Mouse (Mus musculus) MEL (cell line): ENCODE measurements around the gene Kcnk2. TPM values are rescaled to one million over a fixed set of nuclear protein-coding genes. Genes with fewer than 3 reads are reported as not detected.

Experiments used
- DNase-seq: peaks from one replicate; pipeline ENCODE4 v3.0.0; 2011; ENCODE audit warnings: low read depth, low spot score
- H3K27ac ChIP-seq: 2 replicates; pipeline ENCODE4 v1.5.1; 2012; ENCODE audit warnings: low read depth, mild to moderate bottlenecking, control low read depth, low read length, moderate library complexity; ENCODE audit not compliant: control insufficient read depth
- H3K27me3 ChIP-seq, 2 experiments: fragments of 150-350 bp in 1 of 2; sonication (generic) in 1 of 2; 2 replicates each; pipeline ENCODE4 v1.6.1; 2012; ENCODE audit warnings: low read length in 2 of 2, mild to moderate bottlenecking in 2 of 2, improper control_type of control experiment in 1 of 2, moderate library complexity in 1 of 2; ENCODE audit not compliant: insufficient read depth in 2 of 2, control insufficient read depth in 1 of 2
- H3K36me3 ChIP-seq, 2 experiments: 2 replicates each; pipeline ENCODE4 v1.6.1; 2012 to 2014; ENCODE audit warnings: low read length in 2 of 2, improper control_type of control experiment in 1 of 2, inconsistent platforms in 1 of 2, mild to moderate bottlenecking in 1 of 2; ENCODE audit not compliant: insufficient read depth in 2 of 2, control insufficient read depth in 1 of 2
- H3K4me1 ChIP-seq, 2 experiments: fragments of 150-350 bp in 1 of 2; sonication (generic) in 1 of 2; 2 replicates each; pipeline ENCODE4 v1.6.1; 2012; ENCODE audit warnings: low read length in 2 of 2, improper control_type of control experiment in 1 of 2, mild to moderate bottlenecking in 1 of 2; ENCODE audit not compliant: insufficient read depth in 2 of 2, control insufficient read depth in 1 of 2
- H3K4me3 ChIP-seq, 2 experiments: fragments of 150-350 bp in 1 of 2; sonication (generic) in 1 of 2; 2 replicates each; pipeline ENCODE4 v1.5.1; 2012; ENCODE audit warnings: low read depth in 2 of 2, low read length in 2 of 2, mild to moderate bottlenecking in 2 of 2, moderate library complexity in 2 of 2, control low read depth in 1 of 2, improper control_type of control experiment in 1 of 2; ENCODE audit not compliant: control insufficient read depth in 1 of 2, insufficient read depth in 1 of 2
- H3K79me2 ChIP-seq: 2 replicates; pipeline ENCODE4 v1.6.1; 2012; ENCODE audit warnings: mild to moderate bottlenecking, low read length, moderate library complexity; ENCODE audit not compliant: control insufficient read depth, poor library complexity, insufficient read depth
- H3K9ac ChIP-seq: 2 replicates; pipeline ENCODE4 v1.6.1; 2012; ENCODE audit warnings: low read depth, mild to moderate bottlenecking, control low read depth, low read length, moderate library complexity; ENCODE audit not compliant: control insufficient read depth, poor library complexity, severe bottlenecking
- H3K9me3 ChIP-seq: fragments of 150-350 bp; sonication (generic); replicated peaks from 2 replicates; pipeline ENCODE4 v1.6.1; 2012; ENCODE audit warnings: mild to moderate bottlenecking, low read length, improper control_type of control experiment, moderate library complexity; ENCODE audit not compliant: insufficient read depth
- BHLHE40 ChIP-seq: IDR thresholded peaks from 2 replicates; pipeline ENCODE4 v1.6.1; 2012; ENCODE audit warnings: low read depth, mild to moderate bottlenecking, inconsistent platforms, low read length, improper control_type of control experiment, borderline replicate concordance
- CHD2 ChIP-seq: IDR thresholded peaks from 2 replicates; pipeline ENCODE4 v1.6.1; 2011; ENCODE audit warnings: low read length, improper control_type of control experiment
- CTCF ChIP-seq, 3 experiments: IDR thresholded peaks in 2 of 3; conservative IDR thresholded peaks in 1 of 3; 2 replicates each; pipeline ENCODE4 v1.5.1; 2011 to 2012; ENCODE audit warnings: low read length in 3 of 3, low read depth in 2 of 3, mild to moderate bottlenecking in 2 of 3, improper control_type of control experiment in 1 of 3, inconsistent platforms in 1 of 3, mixed read lengths in 1 of 3, moderate library complexity in 1 of 3; ENCODE audit not compliant: control insufficient read depth in 1 of 3, insufficient read depth in 1 of 3, poor library complexity in 1 of 3, severe bottlenecking in 1 of 3
- ETS1 ChIP-seq: IDR thresholded peaks from 2 replicates; pipeline ENCODE4 v1.6.1; 2012; ENCODE audit warnings: low read depth, mild to moderate bottlenecking, inconsistent platforms, low read length, improper control_type of control experiment, moderate library complexity
- GABPA ChIP-seq: IDR thresholded peaks from 2 replicates; pipeline ENCODE4 v1.6.1; 2012; ENCODE audit warnings: low read depth, mild to moderate bottlenecking, inconsistent platforms, low read length, improper control_type of control experiment, moderate library complexity
- HCFC1 ChIP-seq: IDR thresholded peaks from 2 replicates; pipeline ENCODE4 v1.6.1; 2012; ENCODE audit warnings: low read depth, mild to moderate bottlenecking, inconsistent platforms, low read length, improper control_type of control experiment, moderate library complexity
- JUND ChIP-seq: IDR thresholded peaks from 2 replicates; pipeline ENCODE4 v1.6.1; 2011; ENCODE audit warnings: low read depth, mild to moderate bottlenecking, improper control_type of control experiment, low read length
- MAX ChIP-seq: IDR thresholded peaks from 2 replicates; pipeline ENCODE4 v1.6.1; 2011; ENCODE audit warnings: low read length, improper control_type of control experiment
- NELFE ChIP-seq: IDR thresholded peaks from 2 replicates; pipeline ENCODE4 v1.6.1; 2011; ENCODE audit warnings: low read depth, low read length, improper control_type of control experiment
- NRF1 ChIP-seq: IDR thresholded peaks from 2 replicates; pipeline ENCODE4 v1.6.1; 2014; ENCODE audit warnings: low read depth, mild to moderate bottlenecking, inconsistent platforms, low read length, improper control_type of control experiment, moderate library complexity; ENCODE audit not compliant: poor library complexity, insufficient read depth, severe bottlenecking
- POLR2A ChIP-seq, 2 experiments: IDR thresholded peaks; 2 replicates each; pipeline ENCODE4 v1.6.1; 2011 to 2012; ENCODE audit warnings: low read length in 2 of 2, mild to moderate bottlenecking in 2 of 2, control low read depth in 1 of 2, improper control_type of control experiment in 1 of 2, low read depth in 1 of 2, moderate library complexity in 1 of 2; ENCODE audit not compliant: control insufficient read depth in 1 of 2, insufficient read depth in 1 of 2, poor library complexity in 1 of 2
- POLR2AphosphoS2 ChIP-seq: IDR thresholded peaks from 2 replicates; pipeline ENCODE4 v1.6.1; 2011; ENCODE audit warnings: low read length, improper control_type of control experiment
- POLR2AphosphoS5 ChIP-seq: IDR thresholded peaks from 2 replicates; pipeline ENCODE4 v1.6.1; 2012; ENCODE audit warnings: low read depth, borderline replicate concordance, mild to moderate bottlenecking, inconsistent platforms, low read length, moderate library complexity, mixed read lengths
- RCOR1 ChIP-seq: IDR thresholded peaks from 2 replicates; pipeline ENCODE4 v1.6.1; 2012; ENCODE audit warnings: low read depth, mild to moderate bottlenecking, inconsistent platforms, low read length, improper control_type of control experiment
- SMC3 ChIP-seq: IDR thresholded peaks from 2 replicates; pipeline ENCODE4 v1.6.1; 2011; ENCODE audit warnings: low read depth, low read length, improper control_type of control experiment
- TAL1 ChIP-seq: IDR thresholded peaks from 2 replicates; pipeline ENCODE4 v1.6.1; 2012; ENCODE audit warnings: mild to moderate bottlenecking, inconsistent platforms, low read length, moderate library complexity, mixed read lengths
- USF1 ChIP-seq: IDR thresholded peaks from 2 replicates; pipeline ENCODE4 v1.6.1; 2014; ENCODE audit warnings: low read depth, mild to moderate bottlenecking, inconsistent platforms, low read length, improper control_type of control experiment, moderate library complexity
- USF2 ChIP-seq, 2 experiments: IDR thresholded peaks; 2 replicates each; pipeline ENCODE4 v1.6.1; 2011 to 2012; ENCODE audit warnings: improper control_type of control experiment in 2 of 2, low read length in 2 of 2, borderline replicate concordance in 1 of 2, inconsistent platforms in 1 of 2, low read depth in 1 of 2, mild to moderate bottlenecking in 1 of 2; ENCODE audit not compliant: insufficient read depth in 1 of 2
- ZC3H11A ChIP-seq: IDR thresholded peaks from 2 replicates; pipeline ENCODE4 v1.6.1; 2012; ENCODE audit warnings: low read depth, mild to moderate bottlenecking, inconsistent platforms, low read length, improper control_type of control experiment
- ZKSCAN1 ChIP-seq: IDR thresholded peaks from 2 replicates; pipeline ENCODE4 v1.6.1; 2012; ENCODE audit warnings: low read depth, mild to moderate bottlenecking, inconsistent platforms, low read length, improper control_type of control experiment, moderate library complexity
- ZMIZ1 ChIP-seq: IDR thresholded peaks from 2 replicates; pipeline ENCODE4 v1.6.1; 2012; ENCODE audit warnings: low read depth, mild to moderate bottlenecking, inconsistent platforms, low read length, improper control_type of control experiment, moderate library complexity
- polyA plus RNA-seq, 2 experiments: library from polyadenylated mRNA; stranded (reverse) in 1 of 2; unstranded in 1 of 2; fragments of >175 nt in 1 of 2; fragments of >200 nt in 1 of 2; gene quantifications; 2 replicates each; pipeline versions ENCODE4 v1.2.1 to v1.2.4; 2012; ENCODE audit warnings: low replicate concordance in 2 of 2, low read depth in 1 of 2; ENCODE audit not compliant: insufficient read length in 2 of 2, insufficient read depth in 1 of 2, missing spikeins in 1 of 2
- total RNA-seq: library from RNA; depleted of rRNA; stranded (reverse); fragments of 300-350 nt; gene quantifications from 2 replicates; pipeline ENCODE4 v1.2.3, GENCODE M21; 2012

The Kcnk2 gene
- total and polyA plus RNA-seq, 3 experiments = not detected

- Histone ChIP-seq H3K4me3 (no peak overlapping the region), H3K36me3 (no peaks in the 10 kb centered on the region), H3K27me3 (no peaks in the 10 kb centered on the region), H3K9ac (no peak overlapping the region), H3K79me2 (no peaks in the 10 kb centered on the region), H3K4me1 (no peaks in the 10 kb centered on the region), H3K27ac (no peak overlapping the region), H3K9me3 (no peaks in the 10 kb centered on the region)
- TF ChIP-seq MAX (no peak), ZC3H11A (no peak), JUND (no peak), USF2 (IDR thresholded peaks at IDR 0.05; ENCODE audit: borderline replicate concordance in 1 of 2, insufficient read depth in 1 of 2, low read depth in 1 of 2, low read length in 2 of 2) (no peak), ETS1 (no peak), POLR2AphosphoS5 (no peak), NRF1 (no peak), SMC3 (no peak), POLR2AphosphoS2 (no peak)
- DNase-seq = no peak
Observed at GRCm38 (mm10) chr1:189429566-189429965, 27.5 kb upstream of the Kcnk2 start.

- Histone ChIP-seq H3K9ac (no peak overlapping the region), H3K27ac (no peak overlapping the region), H3K4me3 (no peak overlapping the region), H3K36me3 (no peaks in the 10 kb centered on the region), H3K4me1 (no peaks in the 10 kb centered on the region), H3K79me2 (no peaks in the 10 kb centered on the region), H3K9me3 (no peaks in the 10 kb centered on the region), H3K27me3 (no peaks in the 10 kb centered on the region)
- TF ChIP-seq CTCF (IDR thresholded peaks at IDR 0.05 in 2 of 3, conservative IDR thresholded peaks at IDR 0.05 in 1 of 3; ENCODE audit: control insufficient read depth in 1 of 3, insufficient read depth in 1 of 3, low read depth in 2 of 3, low read length in 3 of 3, poor library complexity in 1 of 3, severe bottlenecking in 1 of 3) (no peak), ZMIZ1 (no peak), POLR2AphosphoS2 (no peak), USF2 (IDR thresholded peaks at IDR 0.05; ENCODE audit: borderline replicate concordance in 1 of 2, insufficient read depth in 1 of 2, low read depth in 1 of 2, low read length in 2 of 2) (no peak), GABPA (no peak), SMC3 (no peak), RCOR1 (no peak), TAL1 (no peak), BHLHE40 (no peak), USF1 (no peak), CHD2 (no peak), HCFC1 (no peak), NRF1 (no peak), ZKSCAN1 (no peak), NELFE (no peak), POLR2A (IDR thresholded peaks at IDR 0.05; ENCODE audit: control insufficient read depth in 1 of 2, insufficient read depth in 1 of 2, low read depth in 1 of 2, low read length in 2 of 2, poor library complexity in 1 of 2) (no peak)
- DNase-seq = no peak
Observed at GRCm38 (mm10) chr1:189426252-189426651, 24.2 kb upstream of the Kcnk2 start.
